Mouse (Mus musculus): Measurements from ENCODE around the gene Ccdc188.

- TF ChIP-seq TAL1 (IDR thresholded peaks at IDR 0.05; ENCODE audit: low read length), result no peak
- TF ChIP-seq GATA1 (IDR thresholded peaks at IDR 0.05; ENCODE audit: low read length), result no peak
These were observed 34.9 kb upstream of the Ccdc188 start for GRCm38 (mm10) chr16:18182766-18183165.

Data from erythroblast, embryonic 14.5 days (primary cell).